Mouse (Mus musculus) heart, adult 2 months (tissue): ENCODE measurements around the gene Dnase2a.

Experiments used
- CTCF ChIP-seq: fragments of 200-600 bp; IDR thresholded peaks from 2 replicates; pipeline ENCODE4 v1.8.1; 2022; ENCODE audit warnings: antibody characterized with exemption, mild to moderate bottlenecking, moderate library complexity
- EP300 ChIP-seq: fragments of 200-500 bp; IDR thresholded peaks from 2 replicates; pipeline ENCODE4 v1.6.1; 2011; ENCODE audit warnings: low read depth, low read length, control low read depth; ENCODE audit not compliant: insufficient read depth

GRCm38 (mm10) chr8:84945633-84946527 is 37.5 kb downstream of the Dnase2a start:
- peak; percentile 33 for TF ChIP-seq CTCF
- TF ChIP-seq EP300, result no peak
